Mouse (Mus musculus) intestine, embryonic 15.5 days (tissue): ENCODE measurements around the gene Abhd12b. TPM values are rescaled to one million over a fixed set of nuclear protein-coding genes. Genes with fewer than 3 reads are reported as not detected.
"Not testable (repeated sequence)": the region's sequence is repeated elsewhere in the genome, so short reads cannot be mapped to it uniquely, and the experiment has no call there.

ENCODE experiments used
- ATAC-seq: fragments of 200-750 bp; cut with Nextera tagmentation; 2 replicates; pipeline ENCODE4 v1.8.0; 2017; ENCODE audit warnings: moderate TSS enrichment, moderate library complexity
- H3K27ac ChIP-seq: fragments of 300-500 bp; sonication (generic); 2 replicates; pipeline ENCODE4 v1.5.1; 2015; ENCODE audit warnings: mild to moderate bottlenecking, inconsistent platforms
- H3K27me3 ChIP-seq: fragments of 300-500 bp; sonication (generic); replicated peaks from 2 replicates; pipeline ENCODE4 v1.6.1; 2015; ENCODE audit warnings: inconsistent platforms
- H3K36me3 ChIP-seq: fragments of 300-500 bp; sonication (generic); 2 replicates; pipeline ENCODE4 v1.6.1; 2015; ENCODE audit warnings: inconsistent platforms
- H3K4me1 ChIP-seq: fragments of 300-500 bp; sonication (generic); replicated peaks from 2 replicates; pipeline ENCODE4 v1.6.1; 2015; ENCODE audit warnings: inconsistent platforms
- H3K4me2 ChIP-seq: fragments of 300-500 bp; sonication (generic); replicated peaks from 2 replicates; pipeline ENCODE4 v1.6.1; 2015; ENCODE audit warnings: mild to moderate bottlenecking, inconsistent platforms
- H3K4me3 ChIP-seq: fragments of 300-500 bp; sonication (generic); replicated peaks from 2 replicates; pipeline ENCODE4 v1.5.1; 2015; ENCODE audit warnings: inconsistent platforms
- H3K9ac ChIP-seq: fragments of 300-500 bp; sonication (generic); 2 replicates; pipeline ENCODE4 v1.6.1; 2015; ENCODE audit warnings: inconsistent platforms
- H3K9me3 ChIP-seq: fragments of 300-500 bp; sonication (generic); 2 replicates; pipeline ENCODE4 v1.6.1; 2016; ENCODE audit warnings: inconsistent platforms
- WGBS: fragments of 180-500 bp; shearing (Covaris S2); methylation state at CpG from one replicate; pipeline ENCODE4 v1.1.7; 2015; 5-methylcytosine and 5-hydroxymethylcytosine counted together
- polyA plus RNA-seq: library from polyadenylated mRNA; unstranded; fragments of >200 nt; fragmentation: Nextera tagmentation; extraction: Ambion mirVana; gene quantifications from 2 replicates; pipeline ENCODE4 v1.2.1, GENCODE M21; 2015

Gene Abhd12b
- polyA plus RNA-seq, 1 experiment from 2014 or later: 0.11 TPM

DNA sequence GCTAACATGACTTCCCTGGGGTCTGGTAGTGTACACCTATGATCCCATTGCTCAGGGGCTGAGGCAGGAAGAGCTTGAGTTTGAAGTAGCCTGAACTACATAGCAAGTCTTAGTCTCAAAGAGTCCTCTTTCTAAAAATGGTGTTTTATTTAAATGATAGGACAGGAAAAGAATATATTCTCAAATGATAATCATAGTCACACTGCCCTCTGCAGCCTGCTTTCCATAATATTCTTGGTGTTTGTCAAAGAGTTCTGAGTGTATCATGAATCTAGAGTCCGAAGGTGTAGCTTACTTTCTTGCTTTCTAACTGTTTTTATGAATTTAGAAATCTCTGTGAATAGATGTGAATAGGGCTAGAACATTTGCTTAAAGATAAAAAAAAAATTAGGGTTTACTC lies 16.0 kb downstream of the Abhd12b start:
- H3K4me2 ChIP-seq: no peak overlapping the region
- no peaks in the 10 kb centered on the region for H3K36me3 ChIP-seq
- H3K4me3 ChIP-seq: no peak overlapping the region
- H3K9me3 ChIP-seq: no peaks in the 10 kb centered on the region
- no peak for ATAC-seq
- no peaks in the 10 kb centered on the region for H3K27me3 ChIP-seq
- 81% methylated on average over 1 of the region's 1 CpGs for WGBS
- H3K4me1 ChIP-seq: no peaks in the 10 kb centered on the region
- H3K9ac ChIP-seq: no peak overlapping the region
- H3K27ac ChIP-seq: no peak overlapping the region

DNA sequence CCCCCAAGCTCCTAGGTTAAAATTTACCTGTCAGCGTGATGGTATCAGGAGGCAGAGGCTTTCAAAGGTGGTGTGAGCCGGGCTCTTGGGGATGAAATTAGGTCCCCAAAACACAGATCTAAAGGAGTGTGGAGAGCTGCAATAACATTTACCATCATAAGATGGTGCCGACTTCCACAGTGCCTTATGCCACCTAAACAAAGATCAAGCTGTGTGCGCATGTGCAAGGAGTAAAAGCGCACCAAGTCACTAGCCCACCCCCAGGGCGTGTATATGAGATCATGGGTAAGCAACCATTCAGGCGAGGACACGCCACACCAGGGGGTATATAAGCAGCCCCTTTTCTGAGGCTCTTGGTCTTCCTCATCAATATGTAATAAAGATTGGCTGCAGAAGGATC lies 29.6 kb downstream of the Abhd12b start:
- not testable (repeated sequence) for H3K9me3 ChIP-seq, H3K36me3 ChIP-seq, H3K27me3 ChIP-seq, H3K4me1 ChIP-seq, H3K4me2 ChIP-seq, H3K4me3 ChIP-seq, H3K9ac ChIP-seq, H3K27ac ChIP-seq, ATAC-seq
- 94% methylated on average over 8 of the region's 8 CpGs for WGBS

- no peak for ATAC-seq
- no peaks in the 10 kb centered on the region for H3K9me3 ChIP-seq
- H3K4me1 ChIP-seq: no peaks in the 10 kb centered on the region
- H3K9ac ChIP-seq: no peak overlapping the region
- H3K36me3 ChIP-seq: no peaks in the 10 kb centered on the region
- 83% methylated on average over 22 of the region's 22 CpGs for WGBS
- no peak overlapping the region for H3K27ac ChIP-seq
- no peak overlapping the region for H3K4me3 ChIP-seq
- no peak overlapping the region for H3K4me2 ChIP-seq
- H3K27me3 ChIP-seq: no peaks in the 10 kb centered on the region
Measured at GRCm38 (mm10) chr12:70184173-70184783, 30.3 kb downstream of the Abhd12b start.

GRCm38 (mm10) chr12:70192267-70192727 lies 38.4 kb downstream of the Abhd12b start:
- Histone ChIP-seq H3K27ac (no peak overlapping the region), H3K4me2 (peak overlapping the region; percentile 49), H3K4me3 (peak overlapping the region; percentile 25), H3K9me3 (no peaks in the 10 kb centered on the region), H3K9ac (peak overlapping the region; percentile 11; the same call in 1 of the 2 replicates), H3K4me1 (no peaks in the 10 kb centered on the region), H3K27me3 (no peaks in the 10 kb centered on the region), H3K36me3 (0 out of 2 replicates have a peak, but pooled peaks cover 3% of the 10 kb centered on the region)
- ATAC-seq: peak; percentile 31; the same call in 1 of the 2 replicates
- 16% methylated on average over 19 of the region's 19 CpGs for WGBS

DNA sequence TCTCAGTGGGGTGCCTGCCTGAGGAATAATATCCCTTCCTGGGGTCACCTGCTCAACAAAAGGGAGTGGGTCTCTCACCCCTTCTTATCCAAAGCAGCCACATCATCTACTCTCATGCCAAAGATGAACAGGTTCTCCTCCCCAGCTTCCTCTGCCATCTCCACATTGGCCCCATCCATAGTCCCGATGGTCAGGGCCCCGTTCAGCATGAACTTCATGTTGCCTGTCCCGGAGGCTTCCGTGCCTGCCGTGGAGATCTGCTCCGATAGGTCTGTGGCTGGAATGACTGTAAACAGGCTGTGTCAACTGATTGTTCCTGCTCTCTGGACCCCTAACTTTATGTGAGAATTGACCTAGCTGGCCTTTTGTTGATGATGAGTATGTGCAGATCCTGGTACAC lies 41.5 kb downstream of the Abhd12b start:
- no peak overlapping the region for H3K4me2 ChIP-seq
- no peaks in the 10 kb centered on the region for H3K4me1 ChIP-seq
- H3K4me3 ChIP-seq: no peak overlapping the region
- 0 out of 2 replicates have a peak, but pooled peaks cover 3% of the 10 kb centered on the region for H3K36me3 ChIP-seq
- H3K27me3 ChIP-seq: no peaks in the 10 kb centered on the region
- no peak overlapping the region for H3K9ac ChIP-seq
- H3K9me3 ChIP-seq: no peaks in the 10 kb centered on the region
- 90% methylated on average over 6 of the region's 6 CpGs for WGBS
- no peak overlapping the region for H3K27ac ChIP-seq
- ATAC-seq: no peak

- Histone ChIP-seq H3K9me3 (no peaks in the 10 kb centered on the region), H3K4me3 (no peak overlapping the region), H3K9ac (no peak overlapping the region), H3K36me3 (no peaks in the 10 kb centered on the region), H3K27ac (no peak overlapping the region), H3K4me1 (no peaks in the 10 kb centered on the region), H3K4me2 (no peak overlapping the region), H3K27me3 (no peaks in the 10 kb centered on the region)
- 90% methylated on average over 5 of the region's 5 CpGs for WGBS
- no peak for ATAC-seq
Measured at GRCm38 (mm10) chr12:70196341-70196740, 42.4 kb downstream of the Abhd12b start.

GRCm38 (mm10) chr12:70201926-70202529 lies 48.1 kb downstream of the Abhd12b start:
- H3K4me2 ChIP-seq: no peak overlapping the region
- H3K36me3 ChIP-seq: no peaks in the 10 kb centered on the region
- H3K4me3 ChIP-seq: no peak overlapping the region
- no peaks in the 10 kb centered on the region for H3K9me3 ChIP-seq
- whole genome bisulfite sequencing: 74% methylated on average over 5 of the region's 5 CpGs
- ATAC-seq: no peak
- no peaks in the 10 kb centered on the region for H3K27me3 ChIP-seq
- H3K4me1 ChIP-seq: no peaks in the 10 kb centered on the region
- H3K27ac ChIP-seq: no peak overlapping the region
- no peak overlapping the region for H3K9ac ChIP-seq

GRCm38 (mm10) chr12:70204433-70204832 lies 50.5 kb downstream of the Abhd12b start:
- Histone ChIP-seq H3K9ac (no peak overlapping the region), H3K4me1 (no peaks in the 10 kb centered on the region), H3K4me2 (no peak overlapping the region), H3K27me3 (no peaks in the 10 kb centered on the region), H3K27ac (no peak overlapping the region), H3K4me3 (no peak overlapping the region), H3K36me3 (no peaks in the 10 kb centered on the region), H3K9me3 (no peaks in the 10 kb centered on the region)
- 76% methylated on average over 8 of the region's 8 CpGs for WGBS
- ATAC-seq: no peak

- 81% methylated on average over 5 of the region's 5 CpGs for WGBS
- Histone ChIP-seq H3K36me3 (no peaks in the 10 kb centered on the region), H3K27ac (no peak overlapping the region), H3K9ac (no peak overlapping the region), H3K4me1 (no peaks in the 10 kb centered on the region), H3K9me3 (no peaks in the 10 kb centered on the region), H3K4me2 (no peak overlapping the region), H3K27me3 (no peaks in the 10 kb centered on the region), H3K4me3 (no peak overlapping the region)
- ATAC-seq: no peak
Measured at GRCm38 (mm10) chr12:70208214-70208613, 54.3 kb downstream of the Abhd12b start.

GRCm38 (mm10) chr12:70212501-70212900 lies 58.6 kb downstream of the Abhd12b start:
- no peaks in the 10 kb centered on the region for H3K27me3 ChIP-seq
- H3K4me3 ChIP-seq: no peak overlapping the region
- 84% methylated on average over 4 of the region's 4 CpGs for WGBS
- no peak overlapping the region for H3K4me2 ChIP-seq
- no peaks in the 10 kb centered on the region for H3K36me3 ChIP-seq
- H3K9me3 ChIP-seq: no peaks in the 10 kb centered on the region
- H3K9ac ChIP-seq: no peak overlapping the region
- no peak for ATAC-seq
- no peaks in the 10 kb centered on the region for H3K4me1 ChIP-seq
- H3K27ac ChIP-seq: no peak overlapping the region

- no peak for ATAC-seq
- 88% methylated on average over 6 of the region's 6 CpGs for WGBS
Measured at GRCm38 (mm10) chr12:70213601-70214000, 59.7 kb downstream of the Abhd12b start.

DNA sequence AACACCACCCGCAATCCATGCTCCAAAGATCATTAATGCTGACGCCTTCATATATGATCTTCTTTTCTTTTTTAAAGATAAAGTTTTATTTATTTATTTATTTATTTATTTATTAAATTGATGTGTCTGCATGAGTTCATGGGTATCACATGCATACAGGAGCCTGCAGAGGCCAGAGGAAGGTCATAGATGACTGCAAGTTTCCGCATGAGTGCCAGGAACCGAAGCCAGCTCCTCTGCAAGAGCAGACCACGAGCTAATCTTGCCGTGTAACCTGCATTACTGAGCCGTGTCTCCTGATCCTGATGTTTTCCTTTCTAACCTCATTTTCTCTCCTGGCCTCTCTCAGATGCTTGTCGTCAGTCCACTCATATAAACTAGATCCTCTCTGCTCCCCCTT lies 60.3 kb downstream of the Abhd12b start:
- no peak overlapping the region for H3K4me2 ChIP-seq
- no peak overlapping the region for H3K4me3 ChIP-seq
- no peak overlapping the region for H3K9ac ChIP-seq
- no peaks in the 10 kb centered on the region for H3K4me1 ChIP-seq
- 85% methylated on average over 8 of the region's 8 CpGs for WGBS
- no peaks in the 10 kb centered on the region for H3K9me3 ChIP-seq
- no peak overlapping the region for H3K27ac ChIP-seq
- ATAC-seq: no peak
- peaks cover 3% of the 10 kb centered on the region; the same call in 1 of the 2 replicates for H3K36me3 ChIP-seq
- no peaks in the 10 kb centered on the region for H3K27me3 ChIP-seq

More at GRCm38 (mm10) chr12:70213601-70214000, 59.7 kb downstream of the Abhd12b start:
- no peak overlapping the region for H3K4me3 ChIP-seq
- no peaks in the 10 kb centered on the region for H3K4me1 ChIP-seq
- H3K27me3 ChIP-seq: no peaks in the 10 kb centered on the region
- H3K9me3 ChIP-seq: no peaks in the 10 kb centered on the region
- no peak overlapping the region for H3K9ac ChIP-seq
- H3K36me3 ChIP-seq: no peaks in the 10 kb centered on the region
- no peak overlapping the region for H3K27ac ChIP-seq
- no peak overlapping the region for H3K4me2 ChIP-seq
